Mouse (Mus musculus) hindbrain, embryonic 15.5 days (tissue): ENCODE results near the gene Adtrp. TPM values are rescaled to one million over a fixed set of nuclear protein-coding genes. Genes with fewer than 3 reads are reported as not detected.

ENCODE experiments used
- ATAC-seq: fragments of 200-750 bp; cut with Nextera tagmentation; 2 replicates; pipeline ENCODE4 v1.8.0; 2017; ENCODE audit warnings: low read depth, moderate number of reproducible peaks, moderate TSS enrichment; ENCODE audit not compliant: low FRiP score
- H3K27ac ChIP-seq: fragments of 300-500 bp; sonication (generic); replicated peaks from 2 replicates; pipeline ENCODE4 v1.5.1; 2015; ENCODE audit warnings: mild to moderate bottlenecking, inconsistent platforms
- H3K27me3 ChIP-seq: fragments of 300-500 bp; sonication (generic); 2 replicates; pipeline ENCODE4 v1.6.1; 2015; ENCODE audit warnings: control low read depth, inconsistent platforms
- H3K36me3 ChIP-seq: fragments of 300-500 bp; sonication (generic); 2 replicates; pipeline ENCODE4 v1.6.1; 2015; ENCODE audit warnings: control low read depth, inconsistent platforms
- H3K4me1 ChIP-seq: fragments of 300-500 bp; sonication (generic); replicated peaks from 2 replicates; pipeline ENCODE4 v1.6.1; 2015; ENCODE audit warnings: control low read depth, inconsistent platforms
- H3K4me2 ChIP-seq: fragments of 300-500 bp; sonication (generic); 2 replicates; pipeline ENCODE4 v1.6.1; 2015; ENCODE audit warnings: moderate library complexity, mild to moderate bottlenecking, inconsistent platforms
- H3K4me3 ChIP-seq: fragments of 300-500 bp; sonication (generic); 2 replicates; pipeline ENCODE4 v1.5.1; 2015; ENCODE audit warnings: mild to moderate bottlenecking, inconsistent platforms
- H3K9ac ChIP-seq: fragments of 300-500 bp; sonication (generic); 2 replicates; pipeline ENCODE4 v1.6.1; 2015; ENCODE audit warnings: inconsistent platforms
- H3K9me3 ChIP-seq: fragments of 300-500 bp; sonication (generic); 2 replicates; pipeline ENCODE4 v1.6.1; 2016; ENCODE audit warnings: control low read depth, inconsistent platforms
- WGBS: fragments of 180-500 bp; shearing (Covaris S2); methylation state at CpG from one replicate; pipeline ENCODE4 v1.1.7; 2015; 5-methylcytosine and 5-hydroxymethylcytosine counted together
- polyA plus RNA-seq: library from polyadenylated mRNA; unstranded; fragments of >200 nt; fragmentation: Nextera tagmentation; extraction: Ambion mirVana; gene quantifications from 2 replicates; pipeline ENCODE4 v1.2.1, GENCODE M21; 2015

The Adtrp gene
- polyA plus RNA-seq: 0.21 and 0.43 TPM in 2 replicates

- Histone ChIP-seq H3K9ac (no peak within 1 kb of the TSS), H3K27me3 (no peaks in the 10 kb centered on the region), H3K4me2 (no peak within 1 kb of the TSS), H3K27ac (no peak within 1 kb of the TSS), H3K36me3 (no peaks in the 10 kb centered on the region), H3K4me1 (0 out of 2 replicates have a peak, but pooled peaks cover 3% of the 10 kb centered on the region), H3K4me3 (no peak within 1 kb of the TSS), H3K9me3 (no peaks in the 10 kb centered on the region)
- 93% methylated on average over 11 of the region's 11 CpGs for WGBS
- ATAC-seq: no peak
Observed at GRCm38 (mm10) chr13:41847516-41848126, at the start of gene Adtrp. TSS of gene Adtrp (minus strand) at chr13:41847684.

DNA sequence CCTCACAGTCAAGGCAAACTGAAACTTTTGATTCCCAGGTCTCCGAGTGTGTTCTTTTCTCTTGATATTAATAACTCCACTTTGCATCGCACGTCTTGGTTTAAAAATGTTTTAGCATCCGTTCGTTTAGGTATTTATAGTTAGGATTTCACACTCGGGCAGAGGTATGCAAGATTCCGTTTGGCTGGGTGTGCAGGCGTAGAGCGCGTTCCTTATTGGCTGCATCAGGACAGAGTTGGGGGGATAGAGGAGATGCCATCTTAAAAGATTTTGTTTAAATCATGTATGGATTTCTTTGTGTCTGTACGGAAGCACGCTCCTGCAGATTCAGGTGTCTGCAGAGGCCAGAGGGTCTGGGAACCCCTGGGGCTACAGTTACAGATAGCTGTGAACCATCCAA, 44.5 kb upstream of the Adtrp start:
- Histone ChIP-seq H3K4me1 (no peaks in the 10 kb centered on the region), H3K9ac (no peak overlapping the region), H3K4me2 (no peak overlapping the region), H3K9me3 (no peaks in the 10 kb centered on the region), H3K27ac (no peak overlapping the region), H3K27me3 (no peaks in the 10 kb centered on the region), H3K36me3 (no peaks in the 10 kb centered on the region), H3K4me3 (no peak overlapping the region)
- ATAC-seq: no peak
- WGBS: 94% methylated on average over 12 of the region's 12 CpGs

DNA sequence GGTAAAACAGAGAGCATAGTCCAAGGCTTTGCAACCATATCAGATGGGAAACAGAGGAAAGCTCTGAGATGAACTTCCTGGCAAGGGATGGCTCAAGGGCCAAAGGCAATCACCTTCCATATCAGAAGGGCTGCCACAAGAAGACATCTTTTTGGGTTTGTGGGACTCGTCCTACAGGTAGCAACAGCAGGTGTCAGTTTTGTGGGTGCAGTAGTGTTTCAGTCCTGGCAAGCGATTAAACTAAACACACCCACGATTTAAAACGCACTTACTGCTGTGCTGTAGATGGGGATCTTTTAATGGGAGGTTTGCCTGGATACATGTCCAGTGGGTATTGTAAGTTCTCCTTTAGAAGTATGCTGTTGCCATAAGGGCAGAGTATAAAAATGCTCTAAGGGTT, 43.1 kb upstream of the Adtrp start:
- Histone ChIP-seq H3K4me1 (no peaks in the 10 kb centered on the region), H3K27me3 (no peaks in the 10 kb centered on the region), H3K36me3 (no peaks in the 10 kb centered on the region), H3K4me3 (no peak overlapping the region), H3K9me3 (no peaks in the 10 kb centered on the region), H3K9ac (no peak overlapping the region), H3K4me2 (no peak overlapping the region), H3K27ac (no peak overlapping the region)
- ATAC-seq: no peak
- WGBS: 85% methylated on average over 4 of the region's 4 CpGs

DNA sequence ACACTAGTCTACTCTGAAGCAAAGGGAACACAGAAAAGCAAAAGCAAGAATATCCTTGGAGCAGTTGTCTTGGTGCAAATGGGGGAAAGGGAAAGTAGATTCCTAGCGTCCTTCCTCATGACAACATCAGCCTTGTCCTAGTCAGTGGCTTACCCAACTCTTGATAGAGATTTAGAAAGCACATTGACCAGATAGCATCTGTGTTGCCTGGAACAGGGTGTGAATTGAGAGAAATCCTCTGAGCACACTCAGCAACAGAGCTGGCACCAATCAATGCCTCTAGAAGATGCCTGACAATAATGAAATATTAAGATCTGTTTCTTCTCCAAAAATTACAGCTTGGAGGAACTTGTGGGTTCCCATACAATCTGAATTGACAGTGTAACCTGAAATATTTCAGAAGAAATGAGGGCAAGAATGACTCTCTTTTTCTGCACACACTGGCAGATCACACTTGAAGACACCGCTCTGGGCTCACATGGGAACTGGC, 42.7 kb upstream of the Adtrp start:
- Histone ChIP-seq H3K27me3 (no peaks in the 10 kb centered on the region), H3K4me3 (no peak overlapping the region), H3K36me3 (no peaks in the 10 kb centered on the region), H3K9ac (no peak overlapping the region), H3K27ac (no peak overlapping the region), H3K4me2 (no peak overlapping the region), H3K4me1 (no peaks in the 10 kb centered on the region), H3K9me3 (no peaks in the 10 kb centered on the region)
- WGBS: 91% methylated on average over 2 of the region's 2 CpGs
- no peak for ATAC-seq

- Histone ChIP-seq H3K4me1 (no peaks in the 10 kb centered on the region), H3K27me3 (no peaks in the 10 kb centered on the region), H3K27ac (no peak overlapping the region), H3K4me3 (no peak overlapping the region), H3K9ac (no peak overlapping the region), H3K9me3 (no peaks in the 10 kb centered on the region), H3K36me3 (no peaks in the 10 kb centered on the region), H3K4me2 (no peak overlapping the region)
- WGBS: 87% methylated on average over 2 of the region's 2 CpGs
- ATAC-seq: no peak
Observed at GRCm38 (mm10) chr13:41888644-41889043, 41.2 kb upstream of the Adtrp start.

GRCm38 (mm10) chr13:41886120-41886519, 38.6 kb upstream of the Adtrp start:
- no peaks in the 10 kb centered on the region for H3K36me3 ChIP-seq
- ATAC-seq: no peak
- WGBS: 95% methylated on average over 4 of the region's 4 CpGs
- H3K4me1 ChIP-seq: no peaks in the 10 kb centered on the region
- H3K27me3 ChIP-seq: no peaks in the 10 kb centered on the region
- H3K27ac ChIP-seq: no peak overlapping the region
- H3K4me3 ChIP-seq: no peak overlapping the region
- no peak overlapping the region for H3K4me2 ChIP-seq
- no peaks in the 10 kb centered on the region for H3K9me3 ChIP-seq
- H3K9ac ChIP-seq: no peak overlapping the region

- Histone ChIP-seq H3K4me2 (no peak overlapping the region), H3K36me3 (no peaks in the 10 kb centered on the region), H3K9me3 (no peaks in the 10 kb centered on the region), H3K4me1 (no peaks in the 10 kb centered on the region), H3K27me3 (no peaks in the 10 kb centered on the region), H3K9ac (no peak overlapping the region), H3K27ac (no peak overlapping the region), H3K4me3 (no peak overlapping the region)
- 77% methylated on average over 4 of the region's 4 CpGs for WGBS
- ATAC-seq: no peak
Observed at GRCm38 (mm10) chr13:41883665-41884291, 36.3 kb upstream of the Adtrp start.

- H3K9me3 ChIP-seq: no peaks in the 10 kb centered on the region
- no peak overlapping the region for H3K27ac ChIP-seq
- H3K4me3 ChIP-seq: no peak overlapping the region
- H3K4me1 ChIP-seq: no peaks in the 10 kb centered on the region
- ATAC-seq: no peak
- no peaks in the 10 kb centered on the region for H3K36me3 ChIP-seq
- WGBS: 68% methylated on average over 2 of the region's 2 CpGs
- no peak overlapping the region for H3K9ac ChIP-seq
- H3K27me3 ChIP-seq: no peaks in the 10 kb centered on the region
- H3K4me2 ChIP-seq: no peak overlapping the region
Observed at GRCm38 (mm10) chr13:41881201-41881600, 33.7 kb upstream of the Adtrp start.

DNA sequence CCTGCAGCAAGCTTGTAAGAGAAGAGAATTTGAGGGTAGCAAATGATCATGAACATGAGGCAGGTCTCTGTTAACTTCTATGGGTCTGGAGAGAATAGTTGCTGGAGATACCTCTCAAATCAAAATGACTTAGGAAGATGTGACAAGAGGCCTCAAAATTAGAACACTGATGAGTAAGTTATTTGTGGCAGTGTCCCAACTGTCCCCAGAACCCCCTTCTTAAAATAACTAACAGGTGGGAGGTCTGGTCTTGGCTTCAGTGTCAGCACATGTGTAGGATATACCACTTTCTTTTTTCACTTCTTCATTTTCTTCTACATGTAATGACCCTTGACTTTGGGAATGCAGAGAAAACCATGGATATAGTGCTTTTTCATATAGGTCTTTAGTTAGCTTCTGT, 33.0 kb upstream of the Adtrp start:
- Histone ChIP-seq H3K9ac (no peak overlapping the region), H3K9me3 (no peaks in the 10 kb centered on the region), H3K36me3 (no peaks in the 10 kb centered on the region), H3K4me3 (no peak overlapping the region), H3K4me2 (no peak overlapping the region), H3K27me3 (no peaks in the 10 kb centered on the region), H3K27ac (no peak overlapping the region), H3K4me1 (no peaks in the 10 kb centered on the region)
- no peak for ATAC-seq

DNA sequence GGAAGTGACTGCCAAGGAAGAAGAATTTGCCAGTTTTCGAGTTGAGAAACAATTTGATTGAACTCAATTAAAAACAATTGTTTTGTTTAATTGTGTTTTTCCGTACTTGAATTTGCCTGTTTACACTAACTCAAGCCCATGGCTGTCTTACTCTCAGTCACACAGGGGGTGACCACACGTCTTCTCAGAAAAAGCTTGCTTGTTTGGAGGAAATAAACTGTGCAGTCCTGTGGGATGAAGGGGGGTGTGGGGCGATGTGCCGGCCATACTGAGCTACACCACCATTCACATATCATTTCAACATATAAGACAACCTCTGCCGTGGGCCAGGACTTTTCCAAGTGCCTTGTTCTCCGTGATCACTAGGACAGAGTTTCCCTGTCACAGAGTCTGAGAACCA, 25.2 kb upstream of the Adtrp start:
- Histone ChIP-seq H3K36me3 (no peaks in the 10 kb centered on the region), H3K4me1 (no peaks in the 10 kb centered on the region), H3K27ac (no peak overlapping the region), H3K4me3 (no peak overlapping the region), H3K4me2 (no peak overlapping the region), H3K27me3 (no peaks in the 10 kb centered on the region), H3K9me3 (no peaks in the 10 kb centered on the region), H3K9ac (no peak overlapping the region)
- 78% methylated on average over 7 of the region's 7 CpGs for WGBS
- no peak for ATAC-seq

DNA sequence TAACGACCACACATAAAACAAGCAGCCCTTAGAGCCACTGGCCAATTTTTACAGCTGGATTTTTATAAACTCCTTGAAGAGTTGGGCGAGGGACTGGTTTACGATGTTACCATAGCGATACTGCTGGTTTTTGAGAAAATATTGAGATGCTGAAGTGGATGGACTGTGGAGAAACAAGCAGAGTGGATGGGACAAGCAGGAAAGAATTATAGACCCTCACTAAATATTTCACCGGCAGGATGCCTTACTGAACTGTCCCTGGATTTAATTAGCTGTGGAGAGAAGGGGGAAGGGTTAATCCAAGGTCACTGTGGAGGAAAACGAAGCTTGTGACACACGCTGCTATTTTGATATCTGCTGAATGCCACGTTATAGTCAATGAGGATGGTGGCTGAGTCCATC, 24.7 kb upstream of the Adtrp start:
- no peak overlapping the region for H3K4me3 ChIP-seq
- no peaks in the 10 kb centered on the region for H3K9me3 ChIP-seq
- H3K4me1 ChIP-seq: no peaks in the 10 kb centered on the region
- 52% methylated on average over 8 of the region's 8 CpGs for WGBS
- H3K27ac ChIP-seq: no peak overlapping the region
- no peak overlapping the region for H3K9ac ChIP-seq
- no peaks in the 10 kb centered on the region for H3K36me3 ChIP-seq
- no peak overlapping the region for H3K4me2 ChIP-seq
- ATAC-seq: no peak
- H3K27me3 ChIP-seq: no peaks in the 10 kb centered on the region

- Histone ChIP-seq H3K9me3 (no peaks in the 10 kb centered on the region), H3K9ac (no peak overlapping the region), H3K36me3 (no peaks in the 10 kb centered on the region), H3K27me3 (no peaks in the 10 kb centered on the region), H3K4me1 (no peaks in the 10 kb centered on the region), H3K4me3 (no peak overlapping the region), H3K4me2 (no peak overlapping the region), H3K27ac (no peak overlapping the region)
- 79% methylated on average over 2 of the region's 2 CpGs for WGBS
- ATAC-seq: no peak
Observed at GRCm38 (mm10) chr13:41867533-41867932, 20.0 kb upstream of the Adtrp start.

DNA sequence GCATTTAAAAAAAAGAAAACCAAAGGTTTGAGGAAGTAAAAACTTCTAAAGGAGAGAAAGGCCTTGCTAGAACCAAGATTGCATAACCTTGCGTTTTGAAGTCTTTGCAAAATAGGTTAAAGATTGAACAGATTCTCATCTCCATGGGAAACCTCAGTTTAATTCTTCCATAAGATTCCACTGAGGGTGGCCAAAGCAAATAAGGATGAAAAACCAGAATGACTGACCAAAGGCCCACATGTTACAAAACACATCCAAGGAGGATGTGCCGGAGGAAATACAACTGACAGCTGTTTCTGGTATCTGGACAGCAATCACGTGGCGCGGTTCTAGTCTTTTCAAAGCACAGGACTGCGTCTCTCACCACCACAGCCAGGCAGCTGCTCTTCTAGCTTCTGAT, 18.1 kb upstream of the Adtrp start:
- no peak overlapping the region for H3K4me3 ChIP-seq
- no peaks in the 10 kb centered on the region for H3K4me1 ChIP-seq
- no peaks in the 10 kb centered on the region for H3K36me3 ChIP-seq
- H3K27me3 ChIP-seq: no peaks in the 10 kb centered on the region
- no peak overlapping the region for H3K27ac ChIP-seq
- no peaks in the 10 kb centered on the region for H3K9me3 ChIP-seq
- WGBS: 87% methylated on average over 6 of the region's 6 CpGs
- no peak overlapping the region for H3K9ac ChIP-seq
- no peak overlapping the region for H3K4me2 ChIP-seq
- no peak for ATAC-seq
